Mouse (Mus musculus): ENCODE results near the gene Chst3. TPM values are rescaled to one million over a fixed set of nuclear protein-coding genes. Genes with fewer than 3 reads are reported as not detected.

The Chst3 gene
- total and polyA plus RNA-seq, 2 experiments from 2014 or later, result 0.89 to 5.5 TPM

DNA sequence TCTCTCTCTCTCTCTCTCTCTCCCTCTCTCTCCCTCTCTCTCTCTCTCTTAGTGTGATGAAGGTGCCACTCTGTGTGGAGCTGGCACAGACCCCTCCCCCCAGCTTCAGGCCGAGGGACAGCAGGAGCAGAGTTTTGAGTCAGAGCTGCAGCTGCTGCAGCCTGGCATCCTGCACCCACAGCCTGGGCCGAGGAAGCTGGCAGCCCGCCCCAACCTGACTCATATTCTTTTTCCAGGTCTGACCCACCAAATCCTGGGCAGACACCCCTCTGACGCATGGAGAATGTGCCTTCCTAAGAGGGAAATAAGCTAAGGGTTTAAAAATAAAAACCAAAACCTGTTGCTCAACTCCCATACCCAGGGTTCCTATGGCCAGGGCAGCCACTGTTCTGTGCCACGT, 9.8 kb downstream of the Chst3 start:
- ATAC-seq (ENCODE audit: low FRiP score) (no peak; the same call in 1 of the 2 replicates), DNase-seq (ENCODE audit: low spot score) (peak; percentile 56)
- 52% methylated on average over 5 of the region's 5 CpGs for WGBS

DNA sequence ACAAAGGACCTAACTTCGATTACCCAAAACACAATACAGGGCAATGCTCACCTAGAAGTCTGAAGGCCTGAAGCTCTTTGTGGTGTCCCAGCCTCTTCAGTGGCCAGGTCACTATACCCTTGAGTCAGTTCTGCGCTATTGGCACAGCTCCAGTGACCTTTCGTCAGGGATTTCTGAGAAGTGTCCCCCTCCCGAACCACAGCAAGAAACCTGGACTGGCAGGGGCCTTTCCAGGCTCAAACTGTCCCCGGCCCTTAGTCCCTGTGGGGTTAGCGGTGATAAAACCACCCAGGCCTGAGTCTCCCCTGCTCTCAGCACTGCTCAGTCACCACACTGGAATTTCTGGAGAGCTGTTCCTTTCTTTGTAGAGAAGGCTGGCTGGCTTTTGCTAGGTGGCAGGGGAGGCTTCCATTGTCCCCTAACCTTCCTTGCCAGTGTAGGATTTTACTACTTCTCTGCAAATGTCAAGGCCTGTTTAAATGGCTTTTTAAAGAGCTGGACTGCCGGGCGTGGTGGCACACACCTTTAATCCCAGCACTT, 11.8 kb downstream of the Chst3 start:
- H3K4me1 ChIP-seq (ENCODE audit: insufficient read depth, low read length), result no peaks in the 10 kb centered on the region; the same call in 1 of the 2 replicates
- no peaks in the 10 kb centered on the region for H3K9me3 ChIP-seq (ENCODE audit: low read length)
- no peak for TF ChIP-seq CTCF (IDR thresholded peaks at IDR 0.05)
- 87% methylated on average over 8 of the region's 8 CpGs for WGBS
- H3K36me3 ChIP-seq (ENCODE audit: insufficient read depth, low read length), result no peaks in the 10 kb centered on the region
- H3K4me3 ChIP-seq (ENCODE audit: low read depth, low read length), result no peak overlapping the region
- H3K27me3 ChIP-seq (ENCODE audit: insufficient read depth, low read length), result no peaks in the 10 kb centered on the region
- DNase-seq (ENCODE audit: low spot score), result no peak
- H3K4me2 ChIP-seq (ENCODE audit: low read depth, low read length, poor library complexity, severe bottlenecking), result no peak overlapping the region
- H3K27ac ChIP-seq (ENCODE audit: low read depth, low read length), result no peak overlapping the region
- no peak for ATAC-seq (ENCODE audit: low FRiP score)
- H3K9ac ChIP-seq (replicated peaks; ENCODE audit: low read length, poor library complexity, severe bottlenecking), result no peak overlapping the region

More for the DNA sequence above, 9.8 kb downstream of the Chst3 start:
- H3K36me3 ChIP-seq (ENCODE audit: insufficient read depth, low read length), result no peaks in the 10 kb centered on the region
- H3K9me3 ChIP-seq (ENCODE audit: low read length), result no peaks in the 10 kb centered on the region
- H3K9ac ChIP-seq (replicated peaks; ENCODE audit: low read length, poor library complexity, severe bottlenecking), result no peak overlapping the region
- no peak overlapping the region for H3K4me2 ChIP-seq (ENCODE audit: low read depth, low read length, poor library complexity, severe bottlenecking)
- no peaks in the 10 kb centered on the region for H3K4me1 ChIP-seq (ENCODE audit: insufficient read depth, low read length)
- no peak for TF ChIP-seq CTCF (IDR thresholded peaks at IDR 0.05)
- H3K4me3 ChIP-seq (ENCODE audit: low read depth, low read length), result no peak overlapping the region
- no peaks in the 10 kb centered on the region for H3K27me3 ChIP-seq (ENCODE audit: insufficient read depth, low read length)
- H3K27ac ChIP-seq (ENCODE audit: low read depth, low read length), result no peak overlapping the region

DNA sequence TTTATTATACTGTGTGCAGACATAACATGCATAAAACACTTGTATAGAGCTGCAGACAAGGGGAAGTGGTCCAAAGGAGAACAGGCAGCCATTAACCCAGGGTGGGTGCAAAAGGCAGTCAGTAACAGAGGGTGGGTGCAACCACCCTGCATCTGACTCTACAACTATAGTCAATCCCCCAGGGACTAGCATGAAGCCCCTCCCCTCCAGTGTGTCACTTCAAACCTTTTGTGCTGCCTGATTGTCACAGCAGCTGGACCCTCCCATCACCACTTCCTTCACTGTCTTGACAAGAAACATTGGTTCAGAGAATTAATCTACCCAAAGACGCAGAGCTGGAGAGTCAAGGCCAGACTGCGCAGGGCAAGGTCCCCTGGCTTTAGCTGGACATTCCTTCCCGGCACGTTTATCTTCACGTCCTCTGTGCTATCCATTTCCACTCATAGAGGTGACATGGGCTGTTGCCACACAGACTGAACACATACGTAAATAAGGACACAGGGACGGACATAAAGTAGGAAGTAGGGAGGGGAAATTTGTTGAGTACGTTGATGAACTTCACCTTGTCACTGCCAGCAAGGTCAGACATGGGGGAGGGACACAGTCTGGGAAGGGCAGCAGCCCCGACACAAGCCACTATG, 13.3 kb downstream of the Chst3 start:
- no peak for DNase-seq (ENCODE audit: low spot score)
- TF ChIP-seq CTCF (IDR thresholded peaks at IDR 0.05), result no peak
- no peak overlapping the region for H3K4me2 ChIP-seq (ENCODE audit: low read depth, low read length, poor library complexity, severe bottlenecking)

DNA sequence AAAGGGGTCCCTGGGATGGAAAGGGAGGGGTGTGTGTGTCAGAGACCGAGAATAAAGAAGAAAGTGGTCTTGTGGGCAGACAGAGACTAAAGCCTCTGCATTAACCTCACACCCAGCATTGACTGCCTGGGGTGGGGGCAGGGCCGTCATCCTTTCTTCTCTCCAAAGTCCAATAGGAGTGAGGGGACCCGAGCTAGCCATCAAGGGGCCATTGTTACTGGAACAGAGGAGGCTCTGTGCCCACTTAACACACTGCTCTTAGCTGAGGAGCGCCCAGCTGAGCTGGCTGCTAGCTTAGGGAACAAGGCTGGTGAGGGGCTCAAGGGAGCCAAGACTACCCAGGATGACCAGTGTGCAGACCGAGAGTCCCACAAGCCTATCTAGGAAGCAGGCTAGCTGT, 16.3 kb downstream of the Chst3 start:
- no peaks in the 10 kb centered on the region for H3K36me3 ChIP-seq (ENCODE audit: insufficient read depth, low read length)
- H3K27me3 ChIP-seq (ENCODE audit: insufficient read depth, low read length), result no peaks in the 10 kb centered on the region
- H3K4me1 ChIP-seq (ENCODE audit: insufficient read depth, low read length), result no peaks in the 10 kb centered on the region; the same call in 1 of the 2 replicates
- ATAC-seq (ENCODE audit: low FRiP score), result peak; percentile 86
- 15% methylated on average over 5 of the region's 5 CpGs for WGBS
- TF ChIP-seq CTCF (IDR thresholded peaks at IDR 0.05), result no peak
- peak overlapping the region; percentile 13; the same call in 1 of the 2 replicates for H3K27ac ChIP-seq (ENCODE audit: low read depth, low read length)
- no peak overlapping the region for H3K9ac ChIP-seq (replicated peaks; ENCODE audit: low read length, poor library complexity, severe bottlenecking)
- DNase-seq (ENCODE audit: low spot score), result peak; percentile 78
- H3K4me3 ChIP-seq (ENCODE audit: low read depth, low read length), result no peak overlapping the region
- H3K4me2 ChIP-seq (ENCODE audit: low read depth, low read length, poor library complexity, severe bottlenecking), result no peak overlapping the region
- H3K9me3 ChIP-seq (ENCODE audit: low read length), result no peaks in the 10 kb centered on the region

More for the DNA sequence above, 13.3 kb downstream of the Chst3 start:
- no peaks in the 10 kb centered on the region for H3K27me3 ChIP-seq (ENCODE audit: insufficient read depth, low read length)
- no peaks in the 10 kb centered on the region for H3K9me3 ChIP-seq (ENCODE audit: low read length)
- ATAC-seq (ENCODE audit: low FRiP score), result no peak
- no peak overlapping the region for H3K9ac ChIP-seq (replicated peaks; ENCODE audit: low read length, poor library complexity, severe bottlenecking)
- no peak overlapping the region for H3K4me3 ChIP-seq (ENCODE audit: low read depth, low read length)
- H3K27ac ChIP-seq (ENCODE audit: low read depth, low read length), result no peak overlapping the region
- H3K36me3 ChIP-seq (ENCODE audit: insufficient read depth, low read length), result no peaks in the 10 kb centered on the region
- 88% methylated on average over 9 of the region's 9 CpGs for WGBS
- no peaks in the 10 kb centered on the region; the same call in 1 of the 2 replicates for H3K4me1 ChIP-seq (ENCODE audit: insufficient read depth, low read length)

DNA sequence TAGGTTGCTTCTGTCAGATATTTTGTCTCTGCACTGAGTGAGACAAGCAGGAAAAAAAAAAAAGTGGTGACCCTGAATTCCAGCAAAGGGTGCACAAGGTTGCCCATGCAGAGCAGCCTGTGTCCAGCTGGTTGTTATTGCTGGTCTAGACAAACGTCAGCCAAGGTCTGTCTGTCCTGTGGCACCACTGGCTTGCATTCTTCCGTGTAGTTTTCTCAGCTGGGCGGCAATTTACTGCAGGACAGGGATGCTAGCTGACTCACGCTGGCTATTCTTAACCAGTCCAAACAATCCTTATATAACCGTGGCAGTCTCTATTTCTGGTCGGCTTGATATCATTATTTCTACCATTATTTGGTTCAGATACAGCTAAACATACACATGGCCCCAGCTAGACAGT, 18.1 kb downstream of the Chst3 start:
- 73% methylated on average over 6 of the region's 6 CpGs for WGBS
- H3K4me2 ChIP-seq (ENCODE audit: low read depth, low read length, poor library complexity, severe bottlenecking), result no peak overlapping the region
- H3K36me3 ChIP-seq (ENCODE audit: insufficient read depth, low read length), result no peaks in the 10 kb centered on the region
- no peak for TF ChIP-seq CTCF (IDR thresholded peaks at IDR 0.05)
- no peak overlapping the region for H3K27ac ChIP-seq (ENCODE audit: low read depth, low read length)
- H3K4me3 ChIP-seq (ENCODE audit: low read depth, low read length), result no peak overlapping the region
- ATAC-seq (ENCODE audit: low FRiP score) (no peak), DNase-seq (ENCODE audit: low spot score) (no peak)
- no peaks in the 10 kb centered on the region for H3K9me3 ChIP-seq (ENCODE audit: low read length)
- no peaks in the 10 kb centered on the region; the same call in 1 of the 2 replicates for H3K4me1 ChIP-seq (ENCODE audit: insufficient read depth, low read length)
- H3K27me3 ChIP-seq (ENCODE audit: insufficient read depth, low read length), result no peaks in the 10 kb centered on the region
- no peak overlapping the region for H3K9ac ChIP-seq (replicated peaks; ENCODE audit: low read length, poor library complexity, severe bottlenecking)

DNA sequence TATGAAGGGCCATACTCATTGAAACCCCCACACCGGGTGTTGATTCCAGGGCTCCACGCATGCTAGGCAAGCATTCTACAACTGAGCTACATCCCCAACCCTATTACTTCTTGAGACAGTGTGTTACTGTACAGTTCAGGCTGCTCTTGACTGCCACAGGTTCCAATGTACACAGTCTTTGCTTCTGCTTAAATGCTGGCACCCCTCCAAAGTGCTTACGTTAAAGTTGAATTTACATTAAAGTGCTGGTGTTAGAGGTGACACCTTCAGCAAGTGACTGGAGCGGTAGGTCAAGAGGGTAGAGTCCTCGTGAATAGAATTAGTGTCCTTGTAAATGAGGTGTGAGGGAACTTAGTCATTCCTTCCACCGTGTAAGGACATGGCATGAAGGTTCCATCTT, 19.7 kb downstream of the Chst3 start:
- H3K27me3 ChIP-seq (ENCODE audit: insufficient read depth, low read length), result no peaks in the 10 kb centered on the region
- ATAC-seq (ENCODE audit: low FRiP score) (no peak), DNase-seq (ENCODE audit: low spot score) (no peak)
- TF ChIP-seq CTCF (IDR thresholded peaks at IDR 0.05), result no peak
- H3K9ac ChIP-seq (replicated peaks; ENCODE audit: low read length, poor library complexity, severe bottlenecking), result no peak overlapping the region
- H3K4me2 ChIP-seq (ENCODE audit: low read depth, low read length, poor library complexity, severe bottlenecking), result no peak overlapping the region
- H3K27ac ChIP-seq (ENCODE audit: low read depth, low read length), result no peak overlapping the region
- WGBS, result 94% methylated on average over 6 of the region's 6 CpGs
- peaks cover 1% of the 10 kb centered on the region; the same call in 1 of the 2 replicates for H3K4me1 ChIP-seq (ENCODE audit: insufficient read depth, low read length)
- no peaks in the 10 kb centered on the region for H3K36me3 ChIP-seq (ENCODE audit: insufficient read depth, low read length)
- no peaks in the 10 kb centered on the region for H3K9me3 ChIP-seq (ENCODE audit: low read length)
- H3K4me3 ChIP-seq (ENCODE audit: low read depth, low read length), result no peak overlapping the region

Data from midbrain, postnatal 0 days (tissue).